Mouse (Mus musculus) limb, embryonic 10.5 days (tissue): Measurements from ENCODE around the gene Ovgp1. TPM values are rescaled to one million over a fixed set of nuclear protein-coding genes. Genes with fewer than 3 reads are reported as not detected.

ENCODE experiments used
- DNase-seq: peaks from one replicate; pipeline ENCODE4 v3.0.0-alpha.2; 2017; ENCODE audit warnings: low spot score
- H3K27ac ChIP-seq: fragments of 300-500 bp; sonication (generic); 2 replicates; pipeline ENCODE4 v1.5.1; 2016; ENCODE audit warnings: mild to moderate bottlenecking
- H3K27me3 ChIP-seq: fragments of 300-500 bp; sonication (generic); 2 replicates; pipeline ENCODE4 v1.6.1; 2016; ENCODE audit warnings: low read depth, mild to moderate bottlenecking; ENCODE audit not compliant: poor library complexity, severe bottlenecking
- H3K36me3 ChIP-seq: fragments of 300-500 bp; sonication (generic); 2 replicates; pipeline ENCODE4 v1.6.1; 2016; ENCODE audit warnings: mild to moderate bottlenecking, moderate library complexity
- H3K4me1 ChIP-seq: fragments of 300-500 bp; sonication (generic); 2 replicates; pipeline ENCODE4 v1.6.1; 2016
- H3K4me3 ChIP-seq: fragments of 300-500 bp; sonication (generic); 2 replicates; pipeline ENCODE4 v1.5.1; 2016; ENCODE audit warnings: mild to moderate bottlenecking, moderate library complexity
- H3K9me3 ChIP-seq: fragments of 300-500 bp; sonication (generic); replicated peaks from 2 replicates; pipeline ENCODE4 v1.6.1; 2016; ENCODE audit warnings: mild to moderate bottlenecking
- WGBS: fragments of 180-500 bp; shearing (Covaris S2); methylation state at CpG from one replicate; pipeline ENCODE4 v1.1.7; 2016; 5-methylcytosine and 5-hydroxymethylcytosine counted together
- polyA plus RNA-seq: library from polyadenylated mRNA; unstranded; fragments of >200 nt; fragmentation: Nextera tagmentation; extraction: Ambion mirVana; gene quantifications from 2 replicates; pipeline ENCODE4 v1.2.1, GENCODE M21; 2016

The Ovgp1 gene
- polyA plus RNA-seq, result 2.1 and 2.5 TPM in 2 replicates

- Histone ChIP-seq H3K27me3 (no peaks in the 10 kb centered on the region), H3K27ac (no peak within 1 kb of the TSS), H3K4me3 (no peak within 1 kb of the TSS), H3K4me1 (no peaks in the 10 kb centered on the region), H3K36me3 (peaks cover 28% of the 10 kb centered on the region), H3K9me3 (no peaks in the 10 kb centered on the region)
- no peak for DNase-seq
- WGBS, result 83% methylated on average over 3 of the region's 3 CpGs
Measured at GRCm38 (mm10) chr3:105973411-105973810, at the start of gene Ovgp1. Gene Ovgp1, plus strand, starts transcription at chr3:105973711.

- Histone ChIP-seq H3K36me3 (no peaks in the 10 kb centered on the region), H3K9me3 (no peaks in the 10 kb centered on the region), H3K27ac (no peak overlapping the region), H3K4me3 (no peak overlapping the region), H3K27me3 (no peaks in the 10 kb centered on the region), H3K4me1 (no peaks in the 10 kb centered on the region)
- no peak for DNase-seq
- 92% methylated on average over 9 of the region's 9 CpGs for WGBS
Measured at GRCm38 (mm10) chr3:105924616-105925015, 48.9 kb upstream of the Ovgp1 start.

- DNase-seq, result no peak
- H3K9me3 ChIP-seq, result no peaks in the 10 kb centered on the region
- H3K27me3 ChIP-seq, result no peaks in the 10 kb centered on the region
- no peaks in the 10 kb centered on the region for H3K4me1 ChIP-seq
- no peaks in the 10 kb centered on the region for H3K36me3 ChIP-seq
- WGBS, result 83% methylated on average over 7 of the region's 7 CpGs
- no peak overlapping the region for H3K4me3 ChIP-seq
- no peak overlapping the region for H3K27ac ChIP-seq
Measured at GRCm38 (mm10) chr3:105927561-105928194, 45.8 kb upstream of the Ovgp1 start.

GRCm38 (mm10) chr3:105928195-105928569 is 45.3 kb upstream of the Ovgp1 start:
- Histone ChIP-seq H3K4me3 (no peak overlapping the region), H3K36me3 (no peaks in the 10 kb centered on the region), H3K9me3 (no peaks in the 10 kb centered on the region), H3K27ac (no peak overlapping the region), H3K27me3 (no peaks in the 10 kb centered on the region), H3K4me1 (no peaks in the 10 kb centered on the region)
- WGBS, result 90% methylated on average over 3 of the region's 3 CpGs
- DNase-seq, result no peak

- DNase-seq, result no peak
Measured at GRCm38 (mm10) chr3:105928781-105929180, 44.7 kb upstream of the Ovgp1 start.

GRCm38 (mm10) chr3:105929821-105930220 is 43.7 kb upstream of the Ovgp1 start:
- no peak for DNase-seq
- 90% methylated on average over 7 of the region's 7 CpGs for WGBS

More at GRCm38 (mm10) chr3:105928781-105929180, 44.7 kb upstream of the Ovgp1 start:
- no peaks in the 10 kb centered on the region for H3K27me3 ChIP-seq
- no peak overlapping the region for H3K4me3 ChIP-seq
- H3K4me1 ChIP-seq, result no peaks in the 10 kb centered on the region
- no peaks in the 10 kb centered on the region for H3K36me3 ChIP-seq
- no peaks in the 10 kb centered on the region for H3K9me3 ChIP-seq
- 89% methylated on average over 6 of the region's 6 CpGs for WGBS
- no peak overlapping the region for H3K27ac ChIP-seq

GRCm38 (mm10) chr3:105931095-105931494 is 42.4 kb upstream of the Ovgp1 start:
- H3K4me1 ChIP-seq, result no peaks in the 10 kb centered on the region
- H3K27ac ChIP-seq, result no peak overlapping the region
- 91% methylated on average over 2 of the region's 2 CpGs for WGBS
- no peaks in the 10 kb centered on the region for H3K9me3 ChIP-seq
- DNase-seq, result no peak
- no peak overlapping the region for H3K4me3 ChIP-seq
- H3K27me3 ChIP-seq, result no peaks in the 10 kb centered on the region
- H3K36me3 ChIP-seq, result no peaks in the 10 kb centered on the region

More at GRCm38 (mm10) chr3:105929821-105930220, 43.7 kb upstream of the Ovgp1 start:
- Histone ChIP-seq H3K4me1 (no peaks in the 10 kb centered on the region), H3K27me3 (no peaks in the 10 kb centered on the region), H3K4me3 (no peak overlapping the region), H3K27ac (no peak overlapping the region), H3K9me3 (no peaks in the 10 kb centered on the region), H3K36me3 (no peaks in the 10 kb centered on the region)

- H3K27me3 ChIP-seq, result no peaks in the 10 kb centered on the region
- WGBS, result 84% methylated on average over 8 of the region's 8 CpGs
- H3K27ac ChIP-seq, result no peak within 1 kb of the TSS
- DNase-seq, result no peak
- H3K4me1 ChIP-seq, result no peaks in the 10 kb centered on the region
- peaks cover 9% of the 10 kb centered on the region for H3K36me3 ChIP-seq
- H3K9me3 ChIP-seq, result no peaks in the 10 kb centered on the region
- H3K4me3 ChIP-seq, result no peak within 1 kb of the TSS
Measured at GRCm38 (mm10) chr3:105932240-105933071, 41.1 kb upstream of the Ovgp1 start, which contains the start of gene I830077J02Rik. Gene I830077J02Rik, minus strand, starts transcription at chr3:105932664.

- Histone ChIP-seq H3K27ac (no peak overlapping the region), H3K9me3 (no peaks in the 10 kb centered on the region), H3K27me3 (no peaks in the 10 kb centered on the region), H3K36me3 (peaks cover 18% of the 10 kb centered on the region), H3K4me1 (no peaks in the 10 kb centered on the region), H3K4me3 (no peak overlapping the region)
- 94% methylated on average over 6 of the region's 6 CpGs for WGBS
- DNase-seq, result no peak
Measured at GRCm38 (mm10) chr3:105933926-105934325, 39.6 kb upstream of the Ovgp1 start.

- WGBS, result 90% methylated on average over 5 of the region's 5 CpGs
- Histone ChIP-seq H3K27ac (no peak overlapping the region), H3K4me3 (no peak overlapping the region), H3K4me1 (no peaks in the 10 kb centered on the region), H3K27me3 (no peaks in the 10 kb centered on the region), H3K9me3 (no peaks in the 10 kb centered on the region), H3K36me3 (peaks cover 26% of the 10 kb centered on the region)
- DNase-seq, result no peak
Measured at GRCm38 (mm10) chr3:105935033-105935432, 38.5 kb upstream of the Ovgp1 start.

GRCm38 (mm10) chr3:105936111-105936510 is 37.4 kb upstream of the Ovgp1 start:
- DNase-seq, result no peak
- H3K27ac ChIP-seq, result no peak overlapping the region
- no peaks in the 10 kb centered on the region for H3K27me3 ChIP-seq
- peaks cover 37% of the 10 kb centered on the region for H3K36me3 ChIP-seq
- WGBS, result 95% methylated on average over 4 of the region's 4 CpGs
- H3K9me3 ChIP-seq, result no peaks in the 10 kb centered on the region
- H3K4me1 ChIP-seq, result no peaks in the 10 kb centered on the region
- no peak overlapping the region for H3K4me3 ChIP-seq

GRCm38 (mm10) chr3:105951348-105951747 is 22.2 kb upstream of the Ovgp1 start:
- no peak for DNase-seq
- no peak overlapping the region for H3K27ac ChIP-seq
- no peak overlapping the region for H3K4me3 ChIP-seq
- 98% methylated on average over 7 of the region's 7 CpGs for WGBS
- H3K9me3 ChIP-seq, result no peaks in the 10 kb centered on the region
- H3K4me1 ChIP-seq, result no peaks in the 10 kb centered on the region
- H3K36me3 ChIP-seq, result peaks cover 100% of the 10 kb centered on the region
- no peaks in the 10 kb centered on the region for H3K27me3 ChIP-seq

GRCm38 (mm10) chr3:105957235-105957634 is 16.3 kb upstream of the Ovgp1 start:
- no peaks in the 10 kb centered on the region for H3K27me3 ChIP-seq
- no peak overlapping the region for H3K4me3 ChIP-seq
- no peak for DNase-seq
- 96% methylated on average over 1 of the region's 1 CpGs for WGBS
- no peak overlapping the region for H3K27ac ChIP-seq
- H3K36me3 ChIP-seq, result peaks cover 73% of the 10 kb centered on the region
- no peaks in the 10 kb centered on the region for H3K9me3 ChIP-seq
- peaks cover 16% of the 10 kb centered on the region for H3K4me1 ChIP-seq
